In genomic region chr3:27938381-27939323, GRCm38 (mm10) we compare ENCODE assay signal across 8 mouse cellular contexts. TPM values are rescaled to one million over a fixed set of nuclear protein-coding genes. Genes with fewer than 3 reads are reported as not detected.
DNase-seq lines count a peak whose midpoint lies in the region; ATAC-seq and TF ChIP-seq lines count a peak whose summit lies in the region.

Gene Pld1 (plus strand): TSS chr3:27938695.

- peak within 1 kb of the TSS; percentile 87 for H3K4me3 ChIP-seq in gastrocnemius, adult 2 months
- H3K4me3 ChIP-seq in hindbrain, embryonic 14.5 days (replicated peaks; ENCODE audit: low read length): peak within 1 kb of the TSS; percentile 58

- no peaks in the 10 kb centered on the region for H3K9me3 ChIP-seq in hindbrain, embryonic 14.5 days (ENCODE audit: control insufficient read depth, low read length)

- H3K4me1 ChIP-seq in hindbrain, embryonic 14.5 days (replicated peaks; ENCODE audit: control insufficient read depth, insufficient read depth, low read length): no peaks in the 10 kb centered on the region; the same call in 1 of the 2 replicates

- peak; percentile 78 for ATAC-seq in common myeloid progenitor, adult 5-6 weeks (replicated peaks; ENCODE audit: low read depth, poor library complexity, severe bottlenecking)
- peak; percentile 85 for ATAC-seq in hindbrain, embryonic 14.5 days (ENCODE audit: low FRiP score)

- no peak for TF ChIP-seq CTCF in gastrocnemius, adult 2 months (IDR thresholded peaks at IDR 0.05)

- peak within 1 kb of the TSS; percentile 61 for H3K9ac ChIP-seq in hindbrain, embryonic 14.5 days

- peak within 1 kb of the TSS; percentile 99 for H3K4me2 ChIP-seq in hindbrain, embryonic 14.5 days (replicated peaks)

- peaks cover 4% of the 10 kb centered on the region; the same call in 1 of the 2 replicates for H3K27me3 ChIP-seq in hindbrain, embryonic 14.5 days (ENCODE audit: control insufficient read depth, insufficient read depth, low read length)

- H3K36me3 ChIP-seq in hindbrain, embryonic 14.5 days (replicated peaks; ENCODE audit: control insufficient read depth, insufficient read depth): no peaks in the 10 kb centered on the region

- DNase-seq in adrenal gland, adult (ENCODE audit: inconsistent age in 2 of 2, low spot score in 1 of 2): peak; percentile 77 to 89
- DNase-seq in gastrocnemius, adult 2 months: peak; percentile 93
- peak; percentile 38 for DNase-seq in hindbrain, embryonic 14.5 days (ENCODE audit: low spot score)
- peak; percentile 58 for DNase-seq in left cerebral cortex, adult 11 months (ENCODE audit: low spot score)
- peak; percentile 86 for DNase-seq in lung, postnatal 25 days (ENCODE audit: low spot score)
- peak; percentile 74 for DNase-seq in ovary, postnatal 36 days (ENCODE audit: low spot score)
- peak; percentile 71 for DNase-seq in yolk sac, embryonic 10.5 days (ENCODE audit: low spot score)

- intact Hi-C loops in gastrocnemius, adult 2 months (cut with DNase I): loop anchor here (5.0 kb wide), 1 partner anchor 76 kb away; no protein-coding TSS in a partner anchor

- WGBS in hindbrain, embryonic 14.5 days: under 1% methylated on average over 65 of the region's 68 CpGs

- H3K27ac ChIP-seq in gastrocnemius, adult 2 months: peak within 1 kb of the TSS; percentile 91
- peak within 1 kb of the TSS; percentile 39; the same call in 1 of the 2 replicates for H3K27ac ChIP-seq in hindbrain, embryonic 14.5 days

RNA-seq across cellular contexts. Expression of gene Pld1, which starts in this region (rescaled TPM):
- total RNA-seq in common myeloid progenitor, adult 5-6 weeks (2017): 2.3 and 5.8 TPM in 2 replicates
- 1 to 10 TPM; 4.6 to 6.1 TPM for total RNA-seq in gastrocnemius, adult 2 months (2021)
- 6.4 and 6.7 TPM in 2 replicates for polyA plus RNA-seq in hindbrain, embryonic 14.5 days (2014; fragmentation: Nextera tagmentation; extraction: Ambion mirVana)

Comparison
In these comparisons a context has a peak if more than half of its experiments do, and no peak if none do; other contexts are left out.
1. Peak in every context shown above with its lines: DNase-seq, ATAC-seq, H3K4me3 ChIP-seq and H3K27ac ChIP-seq.
2. DNase-seq: peak in every context shown above with its lines; median percentile 93 in gastrocnemius, adult 2 months; 86 in lung, postnatal 25 days; 83 in adrenal gland, adult; 74 in ovary, postnatal 36 days; 71 in yolk sac, embryonic 10.5 days; 58 in left cerebral cortex, adult 11 months; 38 in hindbrain, embryonic 14.5 days.